Mouse (Mus musculus): ENCODE data around the gene Sptbn1. TPM values are rescaled to one million over a fixed set of nuclear protein-coding genes. Genes with fewer than 3 reads are reported as not detected.

Sptbn1 gene
- polyA plus RNA-seq, 1 experiment from 2014 or later, result 220 TPM

- WGBS, result 5% methylated on average over 34 of the region's 34 CpGs
- H3K4me3 ChIP-seq (ENCODE audit: low read depth, low read length), result peak overlapping the region; percentile 38
- H3K9ac ChIP-seq (replicated peaks; ENCODE audit: low read depth), result 0 out of 2 replicates have a peak overlapping the region, but pooled peaks have one; percentile 12
- DNase-seq (ENCODE audit: low spot score), result peak; percentile 73
- H3K9me3 ChIP-seq (ENCODE audit: low read length), result no peaks in the 10 kb centered on the region
- peak overlapping the region; percentile 82 for H3K27ac ChIP-seq (ENCODE audit: low read length)
- TF ChIP-seq EP300 (IDR thresholded peaks at IDR 0.05) (no peak), CTCF (IDR thresholded peaks at IDR 0.05) (peak; percentile 22; the same call in 1 of the 2 replicates)
- H3K4me2 ChIP-seq (replicated peaks; ENCODE audit: low read depth, low read length), result peak overlapping the region; percentile 57
- peaks cover 21% of the 10 kb centered on the region; the same call in 1 of the 2 replicates for H3K4me1 ChIP-seq (ENCODE audit: insufficient read depth, low read depth, low read length)
- H3K36me3 ChIP-seq (ENCODE audit: insufficient read depth, low read length), result peaks cover 5% of the 10 kb centered on the region; the same call in 1 of the 2 replicates
- no peaks in the 10 kb centered on the region for H3K27me3 ChIP-seq (replicated peaks; ENCODE audit: insufficient read depth, low read length)
- ATAC-seq, result peak; percentile 82
Observed at GRCm38 (mm10) chr11:30198091-30198675, 69.8 kb downstream of the Sptbn1 start.

- peak overlapping the region; percentile 82 for H3K27ac ChIP-seq (ENCODE audit: low read length)
- H3K4me1 ChIP-seq (ENCODE audit: insufficient read depth, low read depth, low read length), result peaks cover 21% of the 10 kb centered on the region; the same call in 1 of the 2 replicates
- ATAC-seq (peak; percentile 81), DNase-seq (ENCODE audit: low spot score) (peak; percentile 65)
- H3K9ac ChIP-seq (replicated peaks; ENCODE audit: low read depth), result 0 out of 2 replicates have a peak overlapping the region, but pooled peaks have one; percentile 12
- no peaks in the 10 kb centered on the region for H3K9me3 ChIP-seq (ENCODE audit: low read length)
- peak overlapping the region; percentile 57 for H3K4me2 ChIP-seq (replicated peaks; ENCODE audit: low read depth, low read length)
- peak overlapping the region; percentile 38 for H3K4me3 ChIP-seq (ENCODE audit: low read depth, low read length)
- WGBS, result 9% methylated on average over 21 of the region's 21 CpGs
- H3K27me3 ChIP-seq (replicated peaks; ENCODE audit: insufficient read depth, low read length), result no peaks in the 10 kb centered on the region
- TF ChIP-seq CTCF (IDR thresholded peaks at IDR 0.05), result no peak
- TF ChIP-seq EP300 (IDR thresholded peaks at IDR 0.05), result no peak
- H3K36me3 ChIP-seq (ENCODE audit: insufficient read depth, low read length), result peaks cover 5% of the 10 kb centered on the region; the same call in 1 of the 2 replicates
Observed at GRCm38 (mm10) chr11:30197564-30198090, 70.3 kb downstream of the Sptbn1 start.

GRCm38 (mm10) chr11:30196368-30197070, 71.5 kb downstream of the Sptbn1 start:
- Histone ChIP-seq H3K9me3 (ENCODE audit: low read length) (no peaks in the 10 kb centered on the region), H3K4me1 (ENCODE audit: insufficient read depth, low read depth, low read length) (peaks cover 21% of the 10 kb centered on the region; the same call in 1 of the 2 replicates), H3K4me3 (ENCODE audit: low read depth, low read length) (0 out of 2 replicates have a peak overlapping the region, but pooled peaks have one; percentile 4), H3K4me2 (replicated peaks; ENCODE audit: low read depth, low read length) (peak overlapping the region; percentile 57; the same call in 1 of the 2 replicates), H3K9ac (replicated peaks; ENCODE audit: low read depth) (no peak overlapping the region), H3K36me3 (ENCODE audit: insufficient read depth, low read length) (no peaks in the 10 kb centered on the region), H3K27me3 (replicated peaks; ENCODE audit: insufficient read depth, low read length) (no peaks in the 10 kb centered on the region), H3K27ac (ENCODE audit: low read length) (peak overlapping the region; percentile 27; the same call in 1 of the 2 replicates)
- ATAC-seq (no peak), DNase-seq (ENCODE audit: low spot score) (no peak)
- WGBS, result 37% methylated on average over 4 of the region's 4 CpGs
- TF ChIP-seq CTCF (IDR thresholded peaks at IDR 0.05) (no peak), EP300 (IDR thresholded peaks at IDR 0.05) (no peak)

- TF ChIP-seq EP300 (IDR thresholded peaks at IDR 0.05) (no peak), CTCF (IDR thresholded peaks at IDR 0.05) (no peak)
- H3K4me3 ChIP-seq (ENCODE audit: low read depth, low read length), result no peak overlapping the region
- no peaks in the 10 kb centered on the region for H3K27me3 ChIP-seq (replicated peaks; ENCODE audit: insufficient read depth, low read length)
- no peak for ATAC-seq
- 42% methylated on average over 3 of the region's 3 CpGs for WGBS
- H3K27ac ChIP-seq (ENCODE audit: low read length), result no peak overlapping the region
- H3K4me2 ChIP-seq (replicated peaks; ENCODE audit: low read depth, low read length), result no peak overlapping the region
- no peak overlapping the region for H3K9ac ChIP-seq (replicated peaks; ENCODE audit: low read depth)
- H3K9me3 ChIP-seq (ENCODE audit: low read length), result no peaks in the 10 kb centered on the region
- H3K36me3 ChIP-seq (ENCODE audit: insufficient read depth, low read length), result peaks cover 4% of the 10 kb centered on the region; the same call in 1 of the 2 replicates
- H3K4me1 ChIP-seq (ENCODE audit: insufficient read depth, low read depth, low read length), result peaks cover 17% of the 10 kb centered on the region; the same call in 1 of the 2 replicates
- no peak for DNase-seq (ENCODE audit: low spot score)
Observed at GRCm38 (mm10) chr11:30195756-30196155, 72.2 kb downstream of the Sptbn1 start.

- ATAC-seq (no peak), DNase-seq (ENCODE audit: low spot score) (no peak)
- no peak overlapping the region for H3K9ac ChIP-seq (replicated peaks; ENCODE audit: low read depth)
- H3K27ac ChIP-seq (ENCODE audit: low read length), result no peak overlapping the region
- H3K9me3 ChIP-seq (ENCODE audit: low read length), result no peaks in the 10 kb centered on the region
- TF ChIP-seq EP300 (IDR thresholded peaks at IDR 0.05) (no peak), CTCF (IDR thresholded peaks at IDR 0.05) (no peak)
- no peaks in the 10 kb centered on the region for H3K27me3 ChIP-seq (replicated peaks; ENCODE audit: insufficient read depth, low read length)
- 65% methylated on average over 1 of the region's 1 CpGs for WGBS
- H3K4me3 ChIP-seq (ENCODE audit: low read depth, low read length), result no peak overlapping the region
- H3K4me2 ChIP-seq (replicated peaks; ENCODE audit: low read depth, low read length), result no peak overlapping the region
- H3K4me1 ChIP-seq (ENCODE audit: insufficient read depth, low read depth, low read length), result peaks cover 15% of the 10 kb centered on the region; the same call in 1 of the 2 replicates
- H3K36me3 ChIP-seq (ENCODE audit: insufficient read depth, low read length), result peaks cover 5% of the 10 kb centered on the region; the same call in 1 of the 2 replicates
Observed at GRCm38 (mm10) chr11:30194800-30195199, 73.2 kb downstream of the Sptbn1 start.

- TF ChIP-seq CTCF (IDR thresholded peaks at IDR 0.05) (no peak), EP300 (IDR thresholded peaks at IDR 0.05) (no peak)
- no peak overlapping the region for H3K27ac ChIP-seq (ENCODE audit: low read length)
Observed at GRCm38 (mm10) chr11:30190959-30191358, 77.0 kb downstream of the Sptbn1 start.

More at GRCm38 (mm10) chr11:30190959-30191358, 77.0 kb downstream of the Sptbn1 start:
- Histone ChIP-seq H3K4me1 (ENCODE audit: insufficient read depth, low read depth, low read length) (peaks cover 9% of the 10 kb centered on the region; the same call in 1 of the 2 replicates), H3K9me3 (ENCODE audit: low read length) (no peaks in the 10 kb centered on the region), H3K27me3 (replicated peaks; ENCODE audit: insufficient read depth, low read length) (no peaks in the 10 kb centered on the region), H3K9ac (replicated peaks; ENCODE audit: low read depth) (no peak overlapping the region), H3K4me3 (ENCODE audit: low read depth, low read length) (no peak overlapping the region), H3K36me3 (ENCODE audit: insufficient read depth, low read length) (peaks cover 5% of the 10 kb centered on the region; the same call in 1 of the 2 replicates), H3K4me2 (replicated peaks; ENCODE audit: low read depth, low read length) (no peak overlapping the region)
- 69% methylated on average over 4 of the region's 4 CpGs for WGBS
- no peak for ATAC-seq
- DNase-seq (ENCODE audit: low spot score), result no peak
